Mouse (Mus musculus) forebrain, embryonic 11.5 days (tissue): ENCODE results near the gene Amh. TPM values are rescaled to one million over a fixed set of nuclear protein-coding genes. Genes with fewer than 3 reads are reported as not detected.

Source experiments
- ATAC-seq: fragments of 200-750 bp; cut with Nextera tagmentation; replicated peaks from 2 replicates; pipeline ENCODE4 v1.8.0; 2017; ENCODE audit warnings: moderate TSS enrichment; ENCODE audit not compliant: low FRiP score
- DNase-seq: peaks from one replicate; pipeline ENCODE4 v3.0.0-alpha.2; 2017; ENCODE audit warnings: low spot score
- H3K27ac ChIP-seq: fragments of 300-500 bp; sonication (generic); 2 replicates; pipeline ENCODE4 v1.5.1; 2014; ENCODE audit warnings: low read depth, low read length
- H3K27me3 ChIP-seq: fragments of 300-500 bp; sonication (generic); 2 replicates; pipeline ENCODE4 v1.6.1; 2014; ENCODE audit warnings: mild to moderate bottlenecking, low read length, mixed read lengths; ENCODE audit not compliant: control insufficient read depth, insufficient read depth
- H3K36me3 ChIP-seq: fragments of 300-500 bp; sonication (generic); 2 replicates; pipeline ENCODE4 v1.6.1; 2014; ENCODE audit warnings: mild to moderate bottlenecking, low read length, moderate library complexity, mixed read lengths; ENCODE audit not compliant: control insufficient read depth, insufficient read depth
- H3K4me1 ChIP-seq: fragments of 300-500 bp; sonication (generic); replicated peaks from 2 replicates; pipeline ENCODE4 v1.6.1; 2014; ENCODE audit warnings: low read length, mixed read lengths; ENCODE audit not compliant: control insufficient read depth, insufficient read depth
- H3K4me2 ChIP-seq: fragments of 300-500 bp; sonication (generic); 2 replicates; pipeline ENCODE4 v1.6.1; 2014; ENCODE audit warnings: low read depth, mild to moderate bottlenecking, low read length, moderate library complexity, mixed read lengths; ENCODE audit not compliant: severe bottlenecking
- H3K4me3 ChIP-seq: fragments of 300-500 bp; sonication (generic); 2 replicates; pipeline ENCODE4 v1.5.1; 2014; ENCODE audit warnings: low read depth, low read length
- H3K9ac ChIP-seq: fragments of 300-500 bp; sonication (generic); 2 replicates; pipeline ENCODE4 v1.6.1; 2014; ENCODE audit warnings: low read length
- H3K9me3 ChIP-seq: fragments of 300-500 bp; sonication (generic); 2 replicates; pipeline ENCODE4 v1.6.1; 2016; ENCODE audit warnings: low read length, mixed read lengths; ENCODE audit not compliant: control insufficient read depth
- WGBS: fragments of 180-500 bp; shearing (Covaris S2); extraction: QIAGEN DNeasy Blood & Tissue Kit; methylation state at CpG from one replicate; pipeline ENCODE4 v1.1.7; 2014; 5-methylcytosine and 5-hydroxymethylcytosine counted together
- polyA plus RNA-seq: library from polyadenylated mRNA; unstranded; fragments of >200 nt; fragmentation: Nextera tagmentation; extraction: Ambion mirVana; gene quantifications from 2 replicates; pipeline ENCODE4 v1.2.1, GENCODE M21; 2014

Gene Amh
- polyA plus RNA-seq, 1 experiment from 2014 or later: 0.15 TPM

GRCm38 (mm10) chr10:80798150-80799006 is 6.7 kb upstream of the Amh start, which contains the start of the genes Sf3a2 and Plekhj1:
Gene Sf3a2 (plus strand): TSS chr10:80798198.
Gene Plekhj1 (minus strand): TSS chr10:80798626.
- H3K27ac ChIP-seq: peak within 1 kb of the TSS; percentile 96
- peaks cover 17% of the 10 kb centered on the region; the same call in 1 of the 2 replicates for H3K4me1 ChIP-seq
- H3K9me3 ChIP-seq: no peaks in the 10 kb centered on the region
- ATAC-seq (peak; percentile 90), DNase-seq (peak; percentile 97)
- peaks cover 22% of the 10 kb centered on the region for H3K36me3 ChIP-seq
- no peaks in the 10 kb centered on the region for H3K27me3 ChIP-seq
- WGBS: under 1% methylated on average over 102 of the region's 104 CpGs
- H3K9ac ChIP-seq: peak within 1 kb of the TSS; percentile 97
- peak within 1 kb of the TSS; percentile 96 for H3K4me2 ChIP-seq
- peak within 1 kb of the TSS; percentile 93 for H3K4me3 ChIP-seq

- ATAC-seq: peak; percentile 1; the same call in 1 of the 2 replicates
- H3K4me3 ChIP-seq: peak overlapping the region; percentile 93
- H3K9me3 ChIP-seq: no peaks in the 10 kb centered on the region
- peaks cover 21% of the 10 kb centered on the region for H3K36me3 ChIP-seq
- peak overlapping the region; percentile 97 for H3K9ac ChIP-seq
- peaks cover 17% of the 10 kb centered on the region; the same call in 1 of the 2 replicates for H3K4me1 ChIP-seq
- WGBS: 4% methylated on average over 18 of the region's 18 CpGs
- DNase-seq: no peak
- no peaks in the 10 kb centered on the region for H3K27me3 ChIP-seq
- peak overlapping the region; percentile 96 for H3K27ac ChIP-seq
- H3K4me2 ChIP-seq: peak overlapping the region; percentile 96
Observed at GRCm38 (mm10) chr10:80799070-80799566, 5.9 kb upstream of the Amh start.

- H3K9ac ChIP-seq: no peak overlapping the region
- ATAC-seq (no peak), DNase-seq (no peak)
- peaks cover 5% of the 10 kb centered on the region; the same call in 1 of the 2 replicates for H3K27me3 ChIP-seq
- peaks cover 15% of the 10 kb centered on the region for H3K36me3 ChIP-seq
- peaks cover 19% of the 10 kb centered on the region for H3K4me1 ChIP-seq
- WGBS: 92% methylated on average over 10 of the region's 10 CpGs
- no peak overlapping the region for H3K27ac ChIP-seq
- H3K9me3 ChIP-seq: no peaks in the 10 kb centered on the region
- H3K4me2 ChIP-seq: no peak overlapping the region
- H3K4me3 ChIP-seq: no peak overlapping the region
Observed at GRCm38 (mm10) chr10:80802204-80802912, 2.7 kb upstream of the Amh start.

- H3K9me3 ChIP-seq: no peaks in the 10 kb centered on the region
- no peak for ATAC-seq
- H3K4me1 ChIP-seq: peaks cover 19% of the 10 kb centered on the region
- no peak overlapping the region for H3K4me3 ChIP-seq
- peaks cover 15% of the 10 kb centered on the region for H3K36me3 ChIP-seq
- peaks cover 7% of the 10 kb centered on the region for H3K27me3 ChIP-seq
- 93% methylated on average over 3 of the region's 3 CpGs for WGBS
- no peak for DNase-seq
- H3K4me2 ChIP-seq: no peak overlapping the region
- no peak overlapping the region for H3K27ac ChIP-seq
- H3K9ac ChIP-seq: no peak overlapping the region
Observed at GRCm38 (mm10) chr10:80802996-80803395, 2.0 kb upstream of the Amh start.

- peaks cover 29% of the 10 kb centered on the region for H3K4me1 ChIP-seq
- ATAC-seq (no peak), DNase-seq (no peak)
- WGBS: 100% methylated on average over 2 of the region's 2 CpGs
- peaks cover 21% of the 10 kb centered on the region for H3K27me3 ChIP-seq
- no peak overlapping the region for H3K27ac ChIP-seq
- H3K4me2 ChIP-seq: no peak overlapping the region
- no peak overlapping the region for H3K4me3 ChIP-seq
- no peak overlapping the region for H3K9ac ChIP-seq
- H3K36me3 ChIP-seq: peaks cover 15% of the 10 kb centered on the region
- no peaks in the 10 kb centered on the region for H3K9me3 ChIP-seq
Observed at GRCm38 (mm10) chr10:80804340-80804739, 703 bp upstream of the Amh start.

GRCm38 (mm10) chr10:80805322-80805721 is 279 bp downstream of the Amh start:
- Histone ChIP-seq H3K4me3 (no peak overlapping the region), H3K27ac (no peak overlapping the region), H3K4me2 (no peak overlapping the region), H3K4me1 (peaks cover 23% of the 10 kb centered on the region), H3K27me3 (peaks cover 26% of the 10 kb centered on the region), H3K9ac (no peak overlapping the region), H3K9me3 (no peaks in the 10 kb centered on the region), H3K36me3 (peaks cover 15% of the 10 kb centered on the region)
- DNase-seq (no peak), ATAC-seq (no peak)
- WGBS: 83% methylated on average over 5 of the region's 5 CpGs

- 11% methylated on average over 3 of the region's 3 CpGs for WGBS
- Histone ChIP-seq H3K4me2 (no peak overlapping the region), H3K4me3 (no peak overlapping the region), H3K9me3 (no peaks in the 10 kb centered on the region), H3K27me3 (peaks cover 30% of the 10 kb centered on the region), H3K27ac (no peak overlapping the region), H3K9ac (no peak overlapping the region), H3K4me1 (peaks cover 23% of the 10 kb centered on the region), H3K36me3 (peaks cover 15% of the 10 kb centered on the region)
- ATAC-seq (peak; percentile 44; the same call in 1 of the 2 replicates), DNase-seq (peak; percentile 89)
Observed at GRCm38 (mm10) chr10:80805925-80806324, 882 bp downstream of the Amh start.

- peak overlapping the region; percentile 95 for H3K4me2 ChIP-seq
- H3K4me1 ChIP-seq: peaks cover 23% of the 10 kb centered on the region
- peak overlapping the region; percentile 59 for H3K9ac ChIP-seq
- no peaks in the 10 kb centered on the region for H3K9me3 ChIP-seq
- DNase-seq: no peak
- peaks cover 15% of the 10 kb centered on the region for H3K36me3 ChIP-seq
- ATAC-seq: no peak; the same call in 1 of the 2 replicates
- H3K27ac ChIP-seq: no peak overlapping the region
- WGBS: 40% methylated on average over 34 of the region's 34 CpGs
- H3K27me3 ChIP-seq: peaks cover 30% of the 10 kb centered on the region
- H3K4me3 ChIP-seq: peak overlapping the region; percentile 42
Observed at GRCm38 (mm10) chr10:80806341-80807056, 1.5 kb downstream of the Amh start.
